Mouse (Mus musculus) central nervous system, embryonic 14 days (tissue): ENCODE results near the gene Sgsh. TPM values are rescaled to one million over a fixed set of nuclear protein-coding genes. Genes with fewer than 3 reads are reported as not detected.

Source experiments
- polyA plus RNA-seq: library from polyadenylated mRNA; depleted of rRNA; stranded (reverse); fragments of >200 nt; gene quantifications from 2 replicates; pipeline ENCODE4 v1.2.3, GENCODE M21; 2012; rRNA removed

The Sgsh gene
- 3.6 and 4.8 TPM in 2 replicates for polyA plus RNA-seq

GRCm38 (mm10) chr11:119355443-119356385 lies at the start of gene Sgsh, which contains the start of gene Slc26a11:
TSS of gene Sgsh (minus strand) at chr11:119355536.
TSS of gene Slc26a11 (plus strand) at chr11:119355557.

GRCm38 (mm10) chr11:119392800-119393482 lies 37.6 kb upstream of the Sgsh start, which contains the start of gene Rnf213:
TSS of gene Rnf213 (plus strand) at chr11:119393100.

DNA sequence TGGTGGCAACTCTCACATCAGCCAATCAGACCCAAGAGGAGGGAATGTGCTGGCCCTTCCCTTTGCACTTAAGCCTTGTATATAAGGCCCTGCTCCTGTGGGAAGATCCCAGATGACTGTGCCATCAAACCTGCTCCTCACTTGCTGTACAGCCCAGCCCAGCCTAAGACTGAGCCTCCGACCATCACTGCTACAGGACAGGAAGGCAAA lies 47.8 kb downstream of the Sgsh start, which contains the start of gene Card14:
Gene Card14, plus strand, starts transcription at position 111 of the 210 bp plus-strand sequence.

GRCm38 (mm10) chr11:119299391-119300245 lies 55.7 kb downstream of the Sgsh start, which contains the start of gene Eif4a3:
TSS of gene Eif4a3 (minus strand) at chr11:119300089.

Other genes starting within 250 kb of the Sgsh start
- gene Tbc1d16, start 127.0 kb downstream of the Sgsh start, polyA plus RNA-seq: 58.0 and 61.1 TPM in 2 replicates
- 12.5 and 13.5 TPM in 2 replicates for gene Ccdc40, start 127.0 kb downstream of the Sgsh start, polyA plus RNA-seq
- gene Gaa, start 87.6 kb downstream of the Sgsh start, polyA plus RNA-seq: 68.6 and 92.1 TPM in 2 replicates
- 210 and 224 TPM in 2 replicates for gene Eif4a3, start 55.4 kb downstream of the Sgsh start, polyA plus RNA-seq
- gene Card14, start 47.8 kb downstream of the Sgsh start, polyA plus RNA-seq: 0.16 and 0.26 TPM in 2 replicates
- gene Slc26a11, start within 50 bp of the Sgsh start, polyA plus RNA-seq: 7.9 and 10.6 TPM in 2 replicates
- gene Rnf213, start 37.6 kb upstream of the Sgsh start, polyA plus RNA-seq: 5.4 and 8.0 TPM in 2 replicates
- 32.6 and 33.3 TPM in 2 replicates for gene Endov, start 135.8 kb upstream of the Sgsh start, polyA plus RNA-seq
- gene Nptx1, start 192.2 kb upstream of the Sgsh start, polyA plus RNA-seq: 11.0 and 11.2 TPM in 2 replicates
- 23.0 and 23.7 TPM in 2 replicates for gene Rptor, start 247.4 kb upstream of the Sgsh start, polyA plus RNA-seq